Mouse (Mus musculus) monocyte, adult 5-6 weeks (primary cell): ENCODE data around the gene Vps54. TPM values are rescaled to one million over a fixed set of nuclear protein-coding genes. Genes with fewer than 3 reads are reported as not detected.

Experiments
- ATAC-seq: fragments of 153-309, 156-312 bp; replicated peaks from 2 replicates; pipeline ENCODE4 v1.8.0; 2017; ENCODE audit warnings: mild to moderate bottlenecking; ENCODE audit not compliant: low TSS enrichment, insufficient number of reproducible peaks, severe bottlenecking, poor library complexity, low FRiP score
- total RNA-seq: library from RNA; stranded (forward); fragments of 200-1000, 200-491, 200-594 nt; gene quantifications from 3 replicates; pipeline ENCODE4 v1.2.3, GENCODE M21; 2017

The Vps54 gene
- total RNA-seq, 1 experiment from 2014 or later: 93.6 TPM

DNA sequence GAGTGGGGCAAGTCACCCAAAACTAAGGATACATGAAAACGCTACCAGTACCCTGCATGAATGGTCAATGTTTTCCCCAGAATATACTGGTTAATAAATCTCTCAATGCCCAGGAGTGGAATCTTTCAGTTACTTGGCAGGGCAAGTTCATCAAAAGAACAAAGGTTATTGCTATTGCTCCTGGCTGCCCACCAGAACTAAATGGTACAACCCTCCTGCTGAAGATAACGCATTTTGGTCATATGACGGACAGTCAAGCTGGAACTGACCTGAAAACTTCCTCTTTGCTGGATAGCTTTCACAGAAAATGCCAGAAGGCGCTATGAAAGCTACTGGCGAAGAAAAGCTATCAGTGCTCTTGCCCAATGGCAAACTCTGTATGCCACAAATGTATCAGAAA is 86.7 kb downstream of the Vps54 start:
- no peak for ATAC-seq

DNA sequence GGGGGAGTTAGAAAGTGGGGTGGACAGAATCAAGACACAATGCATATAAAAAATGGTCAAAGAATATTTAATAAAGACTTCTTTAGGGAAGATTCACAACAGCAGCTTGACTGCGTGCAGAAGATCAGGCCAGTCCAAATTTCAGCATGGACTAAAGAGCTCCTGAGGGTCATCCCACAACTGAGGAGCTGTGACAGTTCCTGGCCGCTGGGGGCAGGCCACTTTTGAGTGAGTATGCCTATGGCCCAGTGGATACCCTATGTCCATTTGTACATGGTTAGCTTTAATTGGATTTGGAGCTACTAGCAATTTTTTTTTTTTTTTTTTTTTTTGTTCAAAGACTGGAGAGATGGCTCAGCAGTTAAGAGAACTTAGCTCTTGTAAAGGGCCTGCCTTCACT is 87.7 kb downstream of the Vps54 start:
- no peak for ATAC-seq

DNA sequence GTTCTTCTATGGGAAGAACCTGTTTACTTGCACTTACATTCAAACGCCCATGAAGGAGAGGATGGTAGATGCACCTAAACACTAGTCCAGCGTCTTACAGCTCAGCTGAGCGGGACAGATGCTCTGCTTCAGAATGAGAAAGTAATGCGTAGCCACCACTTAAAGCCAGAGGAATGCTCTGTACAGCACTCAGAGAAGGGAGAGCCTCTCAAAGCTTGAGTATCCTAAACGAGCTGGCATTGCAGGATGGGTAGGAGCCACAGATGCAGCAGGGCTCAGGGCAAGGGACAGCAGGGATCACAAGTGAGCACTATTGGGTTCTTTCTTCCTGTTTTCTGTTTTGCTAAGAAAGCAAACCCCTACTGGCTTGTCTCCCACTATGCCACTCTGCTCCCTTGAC is 88.4 kb downstream of the Vps54 start:
- no peak for ATAC-seq

DNA sequence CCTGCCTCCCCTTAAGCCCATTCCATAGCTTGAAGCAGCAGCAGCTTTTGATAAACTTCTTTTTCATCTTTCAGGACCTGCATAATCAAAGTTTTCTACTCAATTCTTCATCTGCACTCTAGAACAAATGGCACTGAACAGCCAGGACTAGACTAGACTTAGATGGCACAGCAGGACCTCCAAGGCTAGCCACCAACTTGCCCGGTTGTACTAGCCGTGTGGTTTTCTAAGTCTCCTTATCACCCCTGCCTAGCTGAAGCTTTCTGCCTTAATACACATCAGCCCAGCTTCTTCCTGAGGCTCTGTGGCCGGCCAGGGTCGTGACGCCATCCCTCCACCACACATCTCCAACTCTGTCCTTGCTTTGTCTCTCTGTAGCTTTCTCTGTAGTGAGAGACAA is 89.1 kb downstream of the Vps54 start:
- no peak for ATAC-seq

DNA sequence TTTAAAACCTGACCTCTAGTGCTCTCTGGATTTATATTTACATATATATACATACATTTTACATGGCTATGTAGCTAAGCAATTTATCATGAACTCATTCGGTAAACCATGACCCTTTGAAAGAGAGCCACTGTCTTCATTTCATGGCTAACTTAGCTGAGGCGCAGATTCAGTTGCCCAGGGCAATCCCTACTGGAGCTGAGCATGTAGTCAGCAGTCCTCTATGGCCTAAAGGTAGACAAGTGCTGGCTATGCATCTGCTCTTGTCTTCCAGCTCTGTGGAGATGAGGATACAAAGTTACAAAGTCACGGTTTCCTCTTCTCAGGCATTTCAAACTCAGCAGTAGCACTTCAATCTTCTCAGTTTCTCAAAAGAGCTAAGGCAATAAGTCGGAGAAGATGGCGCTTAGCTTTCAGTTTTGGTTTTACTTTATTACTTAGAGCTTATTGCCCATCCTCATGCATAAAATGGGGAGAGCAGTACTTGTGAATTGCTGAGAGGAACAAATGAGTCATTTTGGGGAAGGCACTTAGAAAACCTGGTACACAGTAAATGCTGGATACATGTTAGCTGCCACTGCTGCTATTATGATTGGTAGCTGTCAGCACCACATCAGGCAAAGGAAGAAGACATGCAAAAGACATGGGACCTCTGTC is 93.7 kb downstream of the Vps54 start:
- no peak for ATAC-seq

DNA sequence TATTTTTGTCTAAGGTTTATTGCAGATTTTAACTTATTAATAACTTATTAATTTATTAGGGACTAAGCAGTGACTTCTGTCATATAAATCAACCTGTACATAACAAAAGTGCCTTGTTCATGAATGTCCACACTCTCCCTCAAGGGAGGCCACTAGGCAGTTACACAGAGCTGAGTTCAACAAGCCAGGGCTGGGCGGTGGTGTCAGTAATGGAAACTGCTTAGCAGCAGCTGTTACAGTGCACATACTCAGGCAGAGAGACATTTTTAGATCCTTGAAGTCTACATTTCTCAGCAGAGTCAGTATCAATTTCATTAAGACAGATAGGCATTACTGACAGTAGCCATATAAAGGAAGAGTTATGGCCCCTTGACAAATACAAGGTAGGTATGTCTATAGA is 98.8 kb downstream of the Vps54 start:
- ATAC-seq: no peak

DNA sequence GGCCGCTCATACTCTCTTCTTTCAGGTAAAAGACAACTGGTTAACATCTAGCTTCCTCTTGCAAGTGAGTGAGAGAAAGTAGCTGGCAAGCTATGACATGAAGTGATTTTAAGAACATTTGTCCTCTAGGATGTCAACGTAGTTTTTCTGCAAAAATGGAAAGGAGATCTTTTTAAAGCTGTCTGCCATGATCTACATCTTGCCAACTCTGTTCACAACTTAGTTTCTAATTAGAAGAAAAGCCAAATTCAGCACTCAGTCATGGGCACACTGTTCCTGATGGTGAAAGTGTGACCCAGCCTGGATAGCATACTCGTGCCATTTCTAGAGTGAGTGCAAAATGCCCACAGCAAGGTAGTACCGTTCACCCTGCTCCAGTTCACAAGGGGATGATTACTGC is 100.0 kb downstream of the Vps54 start:
- no peak for ATAC-seq

DNA sequence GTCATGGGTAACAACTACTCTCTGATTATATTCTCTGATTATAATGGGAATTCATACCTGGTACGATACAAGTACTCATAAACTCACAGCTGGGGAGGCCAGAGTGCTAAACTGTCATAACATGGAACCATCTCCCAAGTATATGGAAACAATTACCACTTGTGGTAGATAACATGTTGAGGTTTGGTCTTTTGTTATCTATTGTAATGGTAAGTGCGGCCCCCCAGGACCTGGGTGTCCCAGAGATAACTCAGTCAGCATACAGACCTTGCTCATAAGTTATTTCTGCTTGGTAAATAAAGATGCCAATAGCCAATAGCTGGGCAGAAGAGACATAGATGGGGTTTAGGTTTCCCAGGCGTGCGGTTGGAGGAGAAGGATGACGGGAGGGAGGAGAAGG is 104.4 kb downstream of the Vps54 start:
- no peak for ATAC-seq

DNA sequence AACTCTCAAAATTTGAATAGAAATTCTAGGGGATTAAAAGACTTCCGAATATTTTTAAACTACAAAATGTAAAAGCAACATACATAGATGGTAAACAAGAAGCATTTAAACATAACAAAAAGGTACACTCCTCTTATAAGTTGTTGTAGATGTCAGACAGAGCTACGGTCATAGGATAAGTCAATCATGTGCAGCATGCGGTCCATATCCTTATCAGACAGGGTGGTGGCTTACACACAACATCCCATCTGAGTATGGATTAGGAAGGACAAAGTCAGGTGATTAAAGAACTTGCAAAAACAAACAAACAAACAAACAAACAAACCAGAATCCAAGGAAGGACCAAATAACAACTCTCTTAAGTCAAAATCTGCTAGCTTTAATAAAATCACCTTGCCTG is 106.9 kb downstream of the Vps54 start:
- no peak for ATAC-seq

DNA sequence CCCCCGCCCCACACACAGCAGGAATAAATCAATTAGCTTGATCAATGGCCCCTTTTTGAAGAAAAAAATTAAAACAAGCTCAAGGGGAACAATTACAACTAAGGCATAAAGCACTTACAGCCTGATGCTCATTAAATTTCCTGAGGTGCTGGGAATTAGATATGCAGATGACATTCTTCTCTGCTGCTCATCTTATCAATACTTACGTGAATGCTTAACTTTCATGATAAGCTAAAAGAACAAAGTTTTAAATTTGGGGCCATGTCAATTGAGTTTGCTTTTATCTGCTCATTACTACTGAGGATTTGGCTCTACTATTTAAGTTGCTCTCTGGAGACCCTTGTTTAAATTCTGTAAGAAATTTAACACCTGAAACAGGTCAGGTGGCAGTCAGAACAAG is 109.8 kb downstream of the Vps54 start:
- ATAC-seq: no peak

DNA sequence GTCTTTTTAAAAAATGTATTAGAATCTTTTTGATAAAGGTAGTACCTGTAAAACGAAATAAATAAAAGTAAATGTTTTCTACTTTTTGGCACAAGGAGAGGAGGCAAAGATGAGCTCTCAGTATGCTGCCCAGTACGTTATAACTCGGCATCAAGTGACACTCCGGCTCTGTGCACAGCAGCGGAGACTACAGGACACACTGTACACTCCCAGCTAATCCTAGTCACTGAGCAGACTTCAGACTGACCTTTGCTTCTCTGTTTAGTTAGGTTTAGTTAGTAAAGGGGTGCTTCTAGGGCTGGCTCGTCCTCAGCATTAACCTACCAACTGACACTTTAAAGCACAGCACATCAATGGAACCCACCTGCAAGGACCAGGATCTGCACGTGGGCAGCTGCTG is 112.2 kb downstream of the Vps54 start:
- no peak for ATAC-seq

DNA sequence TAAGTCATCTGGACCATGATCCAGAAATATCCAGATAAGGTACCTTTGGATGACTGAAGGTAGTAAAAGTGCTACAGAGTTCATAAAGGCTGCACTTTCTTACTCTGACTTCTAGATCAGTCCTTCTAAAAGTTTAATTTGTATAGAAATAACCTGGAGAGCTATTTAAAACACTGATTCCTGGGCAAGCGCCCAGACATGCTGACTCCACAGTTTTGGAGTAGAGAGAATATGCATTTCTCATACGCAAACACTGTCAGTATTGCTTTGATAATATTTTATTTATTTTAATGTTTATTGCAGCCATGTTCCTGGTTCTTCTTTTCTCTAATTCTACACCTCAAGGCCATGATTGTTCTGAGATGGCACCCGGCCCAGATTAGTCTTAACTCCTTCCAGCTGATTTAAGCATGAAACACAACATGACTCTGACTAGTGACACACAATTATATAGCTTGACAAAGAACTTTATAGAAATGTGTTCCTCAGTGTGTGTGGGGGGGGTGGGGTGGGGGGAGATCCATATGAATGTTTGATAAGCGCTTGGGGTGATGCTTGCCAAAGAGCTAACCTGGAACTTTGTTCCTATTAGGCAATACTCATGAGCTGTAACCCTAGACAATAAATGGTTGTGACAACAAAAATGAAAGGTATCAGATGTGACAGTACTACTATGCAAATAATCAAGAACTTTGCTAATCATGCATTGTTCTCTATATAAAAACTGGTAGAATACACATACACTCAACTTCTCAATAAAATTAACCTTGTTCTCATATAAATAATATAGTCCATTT is 124.3 kb downstream of the Vps54 start:
- ATAC-seq: no peak

DNA sequence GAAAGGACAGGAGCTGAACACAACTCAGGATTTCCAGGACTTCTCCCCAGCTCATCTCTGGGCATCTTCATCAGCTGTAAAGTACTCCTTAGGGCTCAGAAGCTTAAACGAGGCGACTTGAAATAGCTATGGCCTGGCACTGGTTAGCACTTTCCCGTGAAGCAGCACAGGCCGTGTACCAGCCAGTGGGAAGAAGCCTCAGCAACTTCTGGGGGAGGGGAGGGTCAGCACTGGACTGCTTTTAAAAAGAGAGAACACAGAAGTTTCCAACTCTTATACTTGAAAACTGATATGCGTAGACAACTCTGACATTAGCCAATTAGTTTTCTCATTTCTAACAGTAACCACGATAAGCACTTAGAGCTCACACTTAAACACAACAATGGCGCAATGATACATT is 129.4 kb downstream of the Vps54 start:
- ATAC-seq: no peak

DNA sequence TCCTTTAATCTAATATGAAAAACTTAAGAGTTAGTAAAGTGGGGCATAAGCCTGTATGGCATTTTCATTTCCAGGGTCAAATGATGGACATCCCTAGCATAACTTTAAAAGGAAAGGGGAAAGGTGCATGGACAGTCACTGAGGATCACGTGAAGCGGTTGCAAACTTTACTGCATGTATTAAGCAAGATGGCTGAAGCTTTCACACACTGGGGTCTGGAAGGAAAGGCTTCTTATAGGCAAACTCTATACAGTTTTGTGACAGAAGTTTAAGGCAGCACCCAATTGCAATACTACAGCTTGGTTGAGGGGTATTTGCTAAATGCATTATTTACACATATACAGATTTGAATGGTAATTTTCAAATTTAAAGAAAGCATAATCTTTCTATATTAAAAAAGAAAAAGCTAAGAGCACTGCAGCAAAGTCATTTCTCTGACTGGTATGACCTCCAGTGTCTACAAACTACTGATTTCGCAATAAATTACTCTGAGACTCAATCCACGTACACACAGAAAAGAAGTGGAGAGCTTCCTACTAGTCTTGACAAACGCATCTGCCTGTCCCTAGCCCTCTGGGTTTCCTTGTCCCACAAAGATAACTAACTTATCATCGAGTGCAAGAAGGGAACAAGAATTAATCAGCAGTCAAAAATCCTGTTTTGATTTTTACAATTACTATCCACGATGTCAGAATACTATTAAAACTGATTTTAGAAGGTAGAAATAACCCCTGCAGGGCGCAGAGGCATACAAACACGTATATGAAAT is 130.4 kb downstream of the Vps54 start:
- no peak for ATAC-seq

DNA sequence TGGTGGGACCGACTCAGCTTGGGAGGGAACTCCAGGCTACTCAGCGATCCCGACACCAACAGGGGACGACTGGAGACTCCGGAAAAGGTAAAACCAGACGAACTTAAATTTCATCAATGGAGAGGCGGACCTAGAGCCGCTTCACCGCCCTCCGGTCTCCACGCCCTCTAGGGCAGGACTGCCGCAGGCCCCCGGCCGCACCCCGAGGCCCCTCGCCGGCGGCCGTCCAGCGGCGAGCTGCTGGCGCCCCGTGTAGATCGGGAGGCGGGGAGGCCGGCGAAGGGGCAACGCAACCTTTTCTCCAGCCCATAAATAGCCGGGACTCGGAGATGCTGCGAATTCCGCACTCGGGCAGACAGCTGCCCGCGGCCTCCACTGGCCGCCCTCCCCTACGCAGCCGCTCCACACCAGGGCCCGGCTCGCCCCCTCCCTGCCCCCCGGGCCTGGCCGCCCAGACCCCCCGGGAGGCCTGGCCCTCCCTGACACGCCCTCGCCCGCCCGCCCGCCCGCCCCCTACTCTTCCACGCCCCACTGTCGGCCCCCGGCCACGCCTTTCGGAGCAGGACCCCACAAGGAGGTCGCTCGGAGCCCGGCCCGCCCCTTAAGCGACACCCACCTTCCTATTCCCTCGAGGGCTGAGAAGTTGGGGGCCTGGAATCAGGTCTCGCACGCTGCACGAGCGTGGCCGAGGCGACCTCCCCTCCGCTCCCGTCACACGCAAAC is 131.5 kb downstream of the Vps54 start:
- peak; percentile 33 for ATAC-seq

Other genes with a start within 250 kb of the Vps54 start
- gene Peli1, start 148.0 kb upstream of the Vps54 start, total RNA-seq: 57.1 to 95.4 TPM (median 58.8 TPM) in 3 replicates
- 92.6 to 118 TPM (median 102 TPM) in 3 replicates for gene Ugp2, start 131.9 kb downstream of the Vps54 start, total RNA-seq